Mouse (Mus musculus): Measurements from ENCODE around the gene Snrpa.

- TF ChIP-seq GATA1 (IDR thresholded peaks at IDR 0.05; ENCODE audit: borderline replicate concordance, low read length): no peak
- no peak for TF ChIP-seq FLI1 (IDR thresholded peaks at IDR 0.05; ENCODE audit: low read length)
Observed at GRCm38 (mm10) chr7:27182498-27182897, 13.6 kb downstream of the Snrpa start.
